Mouse (Mus musculus): ENCODE data around the gene Htt. TPM values are rescaled to one million over a fixed set of nuclear protein-coding genes. Genes with fewer than 3 reads are reported as not detected.
A peak's percentile ranks its signal among the peaks of the same experiment; 100 is the strongest.

Gene Htt
- polyA plus RNA-seq, 1 experiment from 2014 or later: 11.8 TPM

DNA sequence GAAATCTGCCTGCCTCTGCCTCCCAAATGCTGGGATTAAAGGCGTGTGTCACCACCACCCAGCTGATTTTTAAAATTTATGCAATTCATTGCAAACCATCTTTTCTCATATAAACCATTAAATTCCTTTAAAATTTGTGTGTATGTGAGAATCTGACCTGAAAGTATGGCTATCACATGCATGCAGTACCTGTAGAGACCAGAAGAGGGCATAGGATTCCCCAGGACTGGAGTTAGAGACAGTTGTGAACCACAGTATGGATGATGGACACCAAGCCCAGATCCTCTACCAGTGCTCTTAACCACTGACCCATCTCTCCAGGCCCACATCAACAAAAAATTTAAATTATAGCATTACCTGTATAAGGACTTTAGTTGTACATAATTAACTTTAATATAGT, 171.9 kb downstream of the Htt start:
- ATAC-seq (ENCODE audit: insufficient number of reproducible peaks, low FRiP score, low TSS enrichment, low read depth): no peak
- Histone ChIP-seq H3K27ac (replicated peaks) (no peak overlapping the region), H3K27me3 (no peaks in the 10 kb centered on the region), H3K4me1 (peaks cover 16% of the 10 kb centered on the region; the same call in 1 of the 2 replicates), H3K4me2 (replicated peaks) (no peak overlapping the region), H3K9ac (no peak overlapping the region), H3K36me3 (no peaks in the 10 kb centered on the region), H3K4me3 (replicated peaks) (no peak overlapping the region), H3K9me3 (replicated peaks) (no peaks in the 10 kb centered on the region)
- WGBS: 94% methylated on average over 1 of the region's 1 CpGs

DNA sequence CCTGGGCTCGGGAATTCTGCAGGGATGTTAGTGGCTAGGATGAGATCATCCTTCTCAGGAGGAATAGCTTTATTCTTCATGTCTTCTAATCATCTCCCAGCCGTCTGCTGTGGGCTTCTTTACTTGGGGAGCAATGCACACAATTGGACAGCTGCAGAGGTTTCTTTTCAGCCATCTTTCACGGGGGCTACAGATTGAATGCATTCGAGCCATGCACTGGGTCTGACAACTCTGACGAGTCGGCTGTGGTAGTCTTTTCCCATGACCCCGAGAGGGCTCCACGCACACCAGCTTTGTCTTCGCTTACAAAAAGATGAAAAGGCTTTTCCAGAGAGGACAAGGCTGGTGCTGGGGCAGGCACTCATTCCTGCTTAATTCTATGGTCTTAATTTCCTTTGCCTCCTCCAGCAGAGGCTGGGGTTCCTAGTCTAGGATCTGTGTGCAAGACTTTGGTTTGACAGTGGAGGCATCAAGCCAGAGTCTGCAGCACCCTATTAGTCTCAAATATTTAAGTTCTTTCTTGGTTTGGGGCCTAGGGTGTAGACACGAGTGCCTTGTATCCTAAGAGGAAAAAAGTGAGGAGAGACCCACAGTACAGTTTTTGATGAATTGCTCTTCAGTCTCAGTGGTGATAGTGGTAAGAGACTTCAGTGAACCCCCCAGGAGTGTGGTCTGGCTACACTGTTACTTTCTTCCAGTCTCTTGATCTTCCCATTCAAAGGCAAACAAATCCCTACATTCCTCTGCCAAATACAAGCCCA, 180.3 kb downstream of the Htt start:
- H3K36me3 ChIP-seq: no peaks in the 10 kb centered on the region
- H3K27me3 ChIP-seq: no peaks in the 10 kb centered on the region
- 59% methylated on average over 10 of the region's 10 CpGs for WGBS
- ATAC-seq (ENCODE audit: insufficient number of reproducible peaks, low FRiP score, low TSS enrichment, low read depth): no peak
- no peak overlapping the region for H3K4me2 ChIP-seq (replicated peaks)
- no peaks in the 10 kb centered on the region for H3K4me1 ChIP-seq
- H3K27ac ChIP-seq (replicated peaks): no peak overlapping the region
- H3K9ac ChIP-seq: no peak overlapping the region
- no peaks in the 10 kb centered on the region for H3K9me3 ChIP-seq (replicated peaks)
- H3K4me3 ChIP-seq (replicated peaks): no peak overlapping the region

DNA sequence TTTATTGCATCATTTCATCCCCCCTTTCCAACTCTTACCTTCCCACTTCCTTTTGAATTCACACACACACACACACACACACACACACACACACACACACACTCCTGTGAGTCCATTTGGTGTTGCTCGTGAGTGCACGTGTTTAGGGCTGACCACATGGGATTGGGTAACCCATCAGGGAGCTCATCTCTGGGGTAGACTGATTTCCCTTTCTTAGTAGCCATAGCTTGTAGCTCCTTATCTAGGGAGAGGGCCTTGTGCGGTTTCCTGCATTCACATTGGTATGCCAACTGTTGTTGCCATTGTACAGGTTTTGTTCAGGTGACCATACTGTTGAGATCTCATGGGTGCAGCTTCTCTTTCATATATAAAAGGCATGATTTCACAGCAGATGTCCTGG, 181.9 kb downstream of the Htt start:
- ATAC-seq (ENCODE audit: insufficient number of reproducible peaks, low FRiP score, low TSS enrichment, low read depth): no peak

DNA sequence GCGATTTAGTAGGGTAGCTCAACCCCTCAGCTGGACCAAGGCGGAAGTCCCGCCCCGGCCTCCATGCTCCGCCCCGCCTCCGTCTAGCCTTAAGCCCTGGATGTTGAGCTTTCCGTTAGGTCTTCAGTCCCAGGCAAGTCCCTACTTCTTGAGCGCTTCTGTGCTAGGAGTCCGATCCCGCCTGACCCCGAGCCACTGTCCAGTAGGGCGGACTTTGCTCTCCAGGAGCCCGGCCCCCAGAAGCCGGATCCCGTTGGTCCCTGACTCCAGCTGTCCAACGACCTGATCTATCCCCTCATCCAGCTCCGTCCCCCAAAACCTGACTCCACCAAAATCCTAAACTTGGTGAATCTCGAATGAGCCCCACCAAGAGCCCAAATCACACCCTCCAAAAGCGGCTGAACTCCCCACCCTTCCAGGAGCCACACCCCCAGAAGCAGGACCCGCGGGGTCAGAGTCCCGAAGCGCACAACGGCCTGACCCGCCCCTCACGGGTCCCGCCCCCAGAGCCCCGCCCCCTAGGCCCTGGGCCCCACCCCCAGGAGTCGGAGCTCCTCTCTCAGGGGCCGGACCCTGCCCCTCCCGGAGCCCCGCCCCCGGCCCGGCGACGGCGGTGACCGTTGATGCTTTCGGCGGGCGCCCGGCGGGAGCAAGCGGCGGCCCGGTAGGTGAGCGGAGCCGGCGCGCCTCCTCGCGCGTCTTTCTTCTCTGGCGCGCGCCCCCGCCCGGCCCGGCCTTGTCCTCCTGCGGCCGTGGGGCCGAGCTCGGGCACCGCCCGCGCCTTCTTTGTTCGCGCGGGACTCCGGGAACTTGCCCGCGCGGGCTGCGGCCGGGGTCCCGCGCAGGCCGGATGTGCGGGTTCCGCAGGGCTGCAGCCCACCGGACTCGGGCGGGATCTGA, 187.6 kb downstream of the Htt start, which contains the start of gene Rgs12:
Rgs12 (plus strand) TSS at position 585 of the 900 bp plus-strand sequence.
- Histone ChIP-seq H3K4me3 (replicated peaks) (peak within 1 kb of the TSS; percentile 82), H3K36me3 (peaks cover 8% of the 10 kb centered on the region; the same call in 1 of the 2 replicates), H3K9me3 (replicated peaks) (no peaks in the 10 kb centered on the region), H3K4me2 (replicated peaks) (peak within 1 kb of the TSS; percentile 70), H3K27ac (replicated peaks) (peak within 1 kb of the TSS; percentile 86), H3K9ac (peak within 1 kb of the TSS; percentile 87), H3K4me1 (peaks cover 25% of the 10 kb centered on the region), H3K27me3 (no peaks in the 10 kb centered on the region)
- WGBS: under 1% methylated on average over 74 of the region's 84 CpGs
- peak; percentile 95 for ATAC-seq (ENCODE audit: insufficient number of reproducible peaks, low FRiP score, low TSS enrichment, low read depth)

More for the DNA sequence above, 181.9 kb downstream of the Htt start:
- no peak overlapping the region for H3K9ac ChIP-seq
- H3K9me3 ChIP-seq (replicated peaks): no peaks in the 10 kb centered on the region
- H3K4me3 ChIP-seq (replicated peaks): no peak overlapping the region
- H3K4me1 ChIP-seq: 0 out of 2 replicates have a peak, but pooled peaks cover under 1% of the 10 kb centered on the region
- no peaks in the 10 kb centered on the region for H3K27me3 ChIP-seq
- no peak overlapping the region for H3K4me2 ChIP-seq (replicated peaks)
- H3K27ac ChIP-seq (replicated peaks): no peak overlapping the region
- no peaks in the 10 kb centered on the region for H3K36me3 ChIP-seq
- 87% methylated on average over 3 of the region's 3 CpGs for WGBS

DNA sequence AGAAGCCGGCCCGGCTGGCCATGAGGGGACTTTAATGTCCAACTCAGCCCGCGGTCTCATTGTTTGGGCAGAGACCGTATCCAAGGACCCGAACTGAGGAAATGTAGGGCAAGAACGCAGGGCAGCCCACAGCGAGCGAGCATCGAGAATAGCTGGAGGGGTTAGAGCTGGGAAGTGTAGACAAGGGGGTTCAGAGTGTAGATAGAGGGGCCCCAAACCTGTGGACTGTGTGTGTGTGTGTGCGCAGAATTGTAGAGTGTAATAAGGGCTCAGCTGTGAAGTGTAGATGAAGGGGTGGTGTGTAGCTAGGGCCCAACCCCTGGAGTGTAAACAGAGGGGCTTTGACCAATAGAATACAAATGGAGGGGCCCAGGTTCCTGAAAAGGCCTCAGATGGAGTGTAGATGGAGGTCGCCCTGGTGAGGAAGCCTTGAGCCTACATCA, 188.2 kb downstream of the Htt start:
- peak overlapping the region; percentile 86 for H3K27ac ChIP-seq (replicated peaks)
- H3K4me3 ChIP-seq (replicated peaks): peak overlapping the region; percentile 82
- WGBS: 2% methylated on average over 12 of the region's 12 CpGs
- H3K4me1 ChIP-seq: peaks cover 26% of the 10 kb centered on the region
- ATAC-seq (ENCODE audit: insufficient number of reproducible peaks, low FRiP score, low TSS enrichment, low read depth): 0 out of 2 replicates have a peak, but pooled peaks have one; percentile 13
- no peaks in the 10 kb centered on the region for H3K9me3 ChIP-seq (replicated peaks)
- peak overlapping the region; percentile 87 for H3K9ac ChIP-seq
- no peaks in the 10 kb centered on the region for H3K27me3 ChIP-seq
- H3K4me2 ChIP-seq (replicated peaks): peak overlapping the region; percentile 70
- H3K36me3 ChIP-seq: peaks cover 8% of the 10 kb centered on the region; the same call in 1 of the 2 replicates

DNA sequence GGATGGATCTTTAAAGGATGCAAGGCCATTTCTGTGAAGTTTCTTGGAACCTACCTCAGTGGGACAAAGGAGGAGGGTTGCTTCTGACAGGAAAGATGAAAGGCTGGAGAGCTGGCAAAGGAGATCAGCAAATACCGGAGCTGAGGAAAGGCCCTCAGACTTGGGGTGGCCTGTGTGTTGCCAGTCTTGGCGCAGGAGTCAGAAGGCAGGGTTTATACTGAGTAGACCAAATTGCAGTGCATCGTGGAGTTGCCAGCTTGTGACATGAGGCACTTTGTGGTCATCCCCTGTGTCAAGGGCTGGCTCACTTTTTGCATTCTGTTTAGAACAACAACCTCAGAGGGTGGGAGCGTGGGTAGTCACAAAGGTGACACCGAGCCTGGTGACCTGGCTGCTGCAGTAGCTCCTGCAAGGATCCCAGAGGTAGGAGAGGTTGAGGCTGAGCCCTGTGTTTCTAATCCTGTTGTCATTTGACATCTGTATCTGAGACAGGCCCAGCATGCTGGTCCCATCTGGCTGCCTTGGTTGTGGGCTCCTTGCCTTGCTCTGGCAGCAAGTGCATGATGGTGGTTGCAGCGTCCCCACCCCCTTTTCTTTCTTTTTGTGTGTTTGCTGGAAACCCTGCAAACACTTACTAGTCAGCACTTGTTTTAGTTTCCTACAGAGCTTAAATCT, 189.1 kb downstream of the Htt start:
- Histone ChIP-seq H3K4me2 (replicated peaks) (peak overlapping the region; percentile 70), H3K9ac (0 out of 2 replicates have a peak overlapping the region, but pooled peaks have one; percentile 87), H3K27me3 (no peaks in the 10 kb centered on the region), H3K36me3 (peaks cover 8% of the 10 kb centered on the region; the same call in 1 of the 2 replicates), H3K4me1 (peaks cover 34% of the 10 kb centered on the region), H3K9me3 (replicated peaks) (no peaks in the 10 kb centered on the region), H3K27ac (replicated peaks) (0 out of 2 replicates have a peak overlapping the region, but pooled peaks have one; percentile 86), H3K4me3 (replicated peaks) (peak overlapping the region; percentile 82)
- no peak for ATAC-seq (ENCODE audit: insufficient number of reproducible peaks, low FRiP score, low TSS enrichment, low read depth)
- 60% methylated on average over 6 of the region's 6 CpGs for WGBS

DNA sequence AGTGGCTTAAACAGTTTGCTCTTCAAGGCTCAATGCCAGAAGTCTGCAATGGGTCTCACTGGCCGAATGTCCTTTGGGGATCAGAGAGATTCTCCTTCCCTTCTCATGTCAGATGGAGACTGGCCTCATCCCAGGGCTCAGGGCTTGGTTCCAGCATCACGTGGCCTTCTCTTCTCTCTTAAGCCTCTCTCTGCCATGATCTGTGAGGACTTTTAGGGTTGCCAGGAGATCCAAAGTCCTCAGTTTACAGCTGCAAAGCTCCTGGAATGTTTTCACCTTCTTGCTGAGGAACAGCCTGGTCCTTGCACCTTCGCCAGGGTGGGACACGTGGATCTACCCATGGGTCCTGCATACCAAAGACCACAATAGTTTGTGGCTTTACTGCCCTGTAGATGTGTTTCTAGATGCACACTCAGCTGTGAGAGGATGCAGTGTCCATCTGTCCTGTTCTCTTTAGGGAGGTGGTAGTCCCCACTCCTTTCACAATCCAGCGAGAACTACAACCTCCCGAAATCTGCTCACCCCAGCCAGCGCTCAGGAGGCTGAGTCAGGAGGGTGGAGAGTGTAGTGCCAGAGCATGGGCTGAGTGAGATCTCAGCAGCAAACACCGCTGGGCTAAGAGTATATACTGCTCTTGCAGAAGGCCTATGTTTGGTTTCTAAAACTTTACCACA, 189.8 kb downstream of the Htt start:
- Histone ChIP-seq H3K36me3 (peaks cover 8% of the 10 kb centered on the region; the same call in 1 of the 2 replicates), H3K27ac (replicated peaks) (no peak overlapping the region), H3K9me3 (replicated peaks) (no peaks in the 10 kb centered on the region), H3K9ac (no peak overlapping the region), H3K27me3 (no peaks in the 10 kb centered on the region), H3K4me2 (replicated peaks) (peak overlapping the region; percentile 70; the same call in 1 of the 2 replicates), H3K4me1 (peaks cover 40% of the 10 kb centered on the region), H3K4me3 (replicated peaks) (no peak overlapping the region)
- WGBS: 83% methylated on average over 8 of the region's 8 CpGs
- no peak for ATAC-seq (ENCODE audit: insufficient number of reproducible peaks, low FRiP score, low TSS enrichment, low read depth)

DNA sequence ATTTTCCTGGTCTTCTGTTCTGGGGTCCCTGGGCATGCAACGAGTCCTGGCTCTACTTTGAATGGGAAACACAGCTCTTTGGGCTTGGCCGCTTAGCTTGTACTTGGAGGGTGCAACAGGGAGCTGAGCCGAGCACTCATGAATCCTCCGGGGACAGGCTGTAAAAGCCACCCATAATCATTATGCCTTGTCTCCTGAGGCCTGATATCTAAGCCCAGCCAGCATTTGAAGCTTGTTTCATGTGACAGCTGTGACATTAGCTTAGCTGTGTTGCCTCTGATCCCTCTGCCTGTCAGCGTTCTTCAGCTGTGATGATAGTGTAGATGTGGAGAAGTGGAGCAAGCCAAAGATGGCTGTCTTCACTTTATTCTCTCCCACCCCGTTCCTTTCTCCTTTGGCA, 193.0 kb downstream of the Htt start:
- no peak for ATAC-seq (ENCODE audit: insufficient number of reproducible peaks, low FRiP score, low TSS enrichment, low read depth)
- H3K36me3 ChIP-seq: peaks cover 8% of the 10 kb centered on the region; the same call in 1 of the 2 replicates
- H3K9ac ChIP-seq: no peak overlapping the region
- H3K27me3 ChIP-seq: no peaks in the 10 kb centered on the region
- WGBS: 58% methylated on average over 6 of the region's 6 CpGs
- H3K4me3 ChIP-seq (replicated peaks): no peak overlapping the region
- no peaks in the 10 kb centered on the region for H3K9me3 ChIP-seq (replicated peaks)
- peaks cover 65% of the 10 kb centered on the region for H3K4me1 ChIP-seq
- no peak overlapping the region for H3K4me2 ChIP-seq (replicated peaks)
- no peak overlapping the region for H3K27ac ChIP-seq (replicated peaks)

DNA sequence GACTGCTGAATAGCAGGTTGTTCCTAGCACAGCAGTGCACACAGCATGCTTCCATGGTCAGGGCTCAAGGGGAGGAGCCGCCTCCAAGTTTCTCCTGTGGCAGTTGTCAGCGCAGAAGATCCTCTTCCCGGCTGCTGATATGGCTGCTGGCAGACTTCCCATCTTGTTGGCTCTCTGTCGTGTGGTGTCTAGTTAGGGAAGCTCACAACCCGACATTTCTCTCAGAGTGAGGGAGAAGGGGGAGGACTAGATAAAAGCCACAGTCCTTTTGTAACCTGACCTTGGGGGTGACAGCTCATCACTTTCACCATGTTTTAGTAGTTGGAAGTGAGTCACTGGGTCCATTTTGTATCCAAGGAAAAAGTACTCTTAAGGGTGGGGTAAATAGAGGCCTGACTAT, 194.1 kb downstream of the Htt start:
- no peak for ATAC-seq (ENCODE audit: insufficient number of reproducible peaks, low FRiP score, low TSS enrichment, low read depth)
- Histone ChIP-seq H3K9me3 (replicated peaks) (no peaks in the 10 kb centered on the region), H3K4me3 (replicated peaks) (no peak overlapping the region), H3K4me2 (replicated peaks) (no peak overlapping the region), H3K36me3 (peaks cover 8% of the 10 kb centered on the region; the same call in 1 of the 2 replicates), H3K4me1 (peaks cover 64% of the 10 kb centered on the region), H3K27ac (replicated peaks) (no peak overlapping the region), H3K27me3 (no peaks in the 10 kb centered on the region), H3K9ac (no peak overlapping the region)
- WGBS: 57% methylated on average over 5 of the region's 5 CpGs

DNA sequence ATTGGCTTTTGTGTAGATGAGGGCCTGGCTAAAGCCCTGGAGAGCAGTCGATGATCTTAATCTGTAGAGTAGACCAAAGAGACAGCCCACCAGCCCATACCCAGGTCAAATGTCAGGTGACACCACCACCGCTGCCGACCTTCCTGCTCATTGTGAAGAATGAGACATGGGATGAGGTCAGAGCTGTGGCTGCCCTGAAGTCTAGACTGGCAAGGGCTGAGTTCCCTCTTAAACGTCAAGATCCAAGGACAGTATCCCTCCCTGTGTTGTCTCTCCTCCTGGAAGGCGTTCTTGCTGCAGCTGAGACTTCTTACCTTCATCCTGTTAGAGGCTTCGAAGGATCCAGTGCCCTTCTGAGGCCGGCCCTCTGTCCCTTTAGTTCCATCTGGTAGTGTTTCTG, 194.6 kb downstream of the Htt start:
- H3K4me2 ChIP-seq (replicated peaks): no peak overlapping the region
- H3K36me3 ChIP-seq: peaks cover 8% of the 10 kb centered on the region; the same call in 1 of the 2 replicates
- no peak overlapping the region for H3K9ac ChIP-seq
- no peak overlapping the region for H3K27ac ChIP-seq (replicated peaks)
- no peaks in the 10 kb centered on the region for H3K27me3 ChIP-seq
- H3K4me1 ChIP-seq: peaks cover 59% of the 10 kb centered on the region
- 80% methylated on average over 7 of the region's 7 CpGs for WGBS
- H3K4me3 ChIP-seq (replicated peaks): no peak overlapping the region
- H3K9me3 ChIP-seq (replicated peaks): no peaks in the 10 kb centered on the region
- no peak for ATAC-seq (ENCODE audit: insufficient number of reproducible peaks, low FRiP score, low TSS enrichment, low read depth)
